In the genomic region with DNA sequence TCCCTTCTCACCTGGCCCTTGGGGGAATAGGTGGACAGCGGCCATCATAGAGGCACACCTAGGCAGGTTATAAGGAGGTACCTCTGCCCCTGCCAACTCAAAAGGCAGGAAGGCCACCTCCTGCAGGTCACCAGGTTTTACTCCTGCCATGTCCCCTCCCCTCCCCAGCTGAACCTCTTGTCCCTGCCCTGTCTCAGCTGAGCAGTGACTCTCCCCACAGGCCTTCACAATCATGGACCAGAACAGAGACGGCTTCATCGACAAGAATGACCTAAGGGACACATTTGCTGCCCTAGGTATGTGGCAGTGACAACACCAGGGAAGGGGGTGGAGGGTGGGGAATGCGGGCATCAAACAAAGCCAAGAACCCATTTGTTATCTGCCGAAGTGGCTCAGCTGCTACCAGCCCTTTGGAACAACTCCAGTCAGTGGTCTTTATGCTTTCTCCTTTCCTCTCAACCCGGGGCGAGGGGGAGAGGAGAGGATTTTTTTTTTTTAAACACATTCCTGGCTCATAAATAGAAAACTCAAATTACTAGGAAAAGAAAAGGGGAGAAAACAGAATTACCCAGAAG, we compare ENCODE assay signal across 13 mouse cellular contexts. TPM values are rescaled to one million over a fixed set of nuclear protein-coding genes. Genes with fewer than 3 reads are reported as not detected.
A peak's percentile ranks its signal among the peaks of the same experiment; 100 is the strongest.
DNase-seq lines count a peak whose midpoint lies in the region; ATAC-seq and TF ChIP-seq lines count a peak whose summit lies in the region.
"Had no signal": no experiment of that assay in that cellular context is flagged by ENCODE, and none has a peak within 500 bp of the region (broad histone marks: within the 10 kb centered on the region; RNA-seq: fewer than 3 reads in every experiment).

No protein-coding gene starts in this region.

- peak overlapping the region; percentile 40 for H3K4me2 ChIP-seq in kidney, embryonic 15.5 days
- peak overlapping the region; percentile 65 for H3K4me2 ChIP-seq in heart, embryonic 11.5 days
- H3K4me2 ChIP-seq in midbrain, embryonic 16.5 days (ENCODE audit: low read length) = peak overlapping the region; percentile 39
- H3K4me2 ChIP-seq: neural tube, embryonic 12.5 days had no signal

- peaks cover 9% of the 10 kb centered on the region for H3K4me1 ChIP-seq in kidney, embryonic 15.5 days
- peaks cover 14% of the 10 kb centered on the region for H3K4me1 ChIP-seq in bone marrow macrophage, adult 2 months (ENCODE audit: control insufficient read depth, insufficient read depth, low read length)
- H3K4me1 ChIP-seq in heart, embryonic 11.5 days (ENCODE audit: control insufficient read depth, insufficient read depth, low read length) = peaks cover 9% of the 10 kb centered on the region
- peaks cover 6% of the 10 kb centered on the region for H3K4me1 ChIP-seq in midbrain, embryonic 16.5 days (ENCODE audit: control insufficient read depth, insufficient read depth, low read length)

- no peak for DNase-seq in kidney, postnatal 4 days
- no peak for DNase-seq in right cerebral cortex, postnatal 10 days (ENCODE audit: low spot score in 2 of 2)
- DNase-seq: kidney, postnatal 10 days; lung, postnatal 10 days; thymus, postnatal 14 days had no signal

- H3K4me3 ChIP-seq in kidney, embryonic 15.5 days (replicated peaks) = 0 out of 2 replicates have a peak overlapping the region, but pooled peaks have one; percentile 9
- peak overlapping the region; percentile 21; the same call in 1 of the 2 replicates for H3K4me3 ChIP-seq in bone marrow macrophage, adult 2 months (ENCODE audit: insufficient read depth, low read length)
- H3K4me3 ChIP-seq in heart, embryonic 11.5 days (ENCODE audit: low read depth, low read length) = peak overlapping the region; percentile 58
- H3K4me3 ChIP-seq in midbrain, embryonic 16.5 days (ENCODE audit: low read depth, low read length) = no peak overlapping the region
- H3K4me3 ChIP-seq: embryonic facial prominence, embryonic 13.5 days; neural tube, embryonic 12.5 days had no signal

- H3K27me3 ChIP-seq in kidney, embryonic 15.5 days = peaks cover 32% of the 10 kb centered on the region
- peaks cover 8% of the 10 kb centered on the region for H3K27me3 ChIP-seq in heart, embryonic 11.5 days (ENCODE audit: control insufficient read depth, insufficient read depth, low read length)
- no peaks in the 10 kb centered on the region for H3K27me3 ChIP-seq in midbrain, embryonic 16.5 days (ENCODE audit: control insufficient read depth, insufficient read depth, low read depth, low read length)

- no peak overlapping the region for H3K27ac ChIP-seq in kidney, embryonic 15.5 days
- H3K27ac ChIP-seq in bone marrow macrophage, adult 2 months (ENCODE audit: insufficient read depth, low read depth, low read length) = no peak overlapping the region
- H3K27ac ChIP-seq in heart, embryonic 11.5 days (ENCODE audit: low read depth, low read length) = peak overlapping the region; percentile 98
- no peak overlapping the region for H3K27ac ChIP-seq in midbrain, embryonic 16.5 days (ENCODE audit: low read length)
- H3K27ac ChIP-seq: embryonic facial prominence, embryonic 13.5 days; neural tube, embryonic 12.5 days had no signal

- no peak overlapping the region for H3K9ac ChIP-seq in kidney, embryonic 15.5 days
- peak overlapping the region; percentile 93 for H3K9ac ChIP-seq in heart, embryonic 11.5 days (ENCODE audit: low read depth, low read length)
- H3K9ac ChIP-seq in midbrain, embryonic 16.5 days (ENCODE audit: low read depth, low read length) = no peak overlapping the region
- H3K9ac ChIP-seq: embryonic facial prominence, embryonic 13.5 days; neural tube, embryonic 12.5 days had no signal

- TF ChIP-seq CTCF in bone marrow macrophage, adult 2 months (IDR thresholded peaks at IDR 0.05; ENCODE audit: low read depth, low read length) = no peak

- no peaks in the 10 kb centered on the region for H3K36me3 ChIP-seq in kidney, embryonic 15.5 days
- no peaks in the 10 kb centered on the region for H3K36me3 ChIP-seq in heart, embryonic 11.5 days (ENCODE audit: control insufficient read depth, insufficient read depth, low read length)
- H3K36me3 ChIP-seq in midbrain, embryonic 16.5 days (ENCODE audit: control insufficient read depth, insufficient read depth, low read length) = no peaks in the 10 kb centered on the region
- H3K36me3 ChIP-seq: embryonic facial prominence, embryonic 13.5 days; neural tube, embryonic 12.5 days had no signal

- no peaks in the 10 kb centered on the region for H3K9me3 ChIP-seq in kidney, embryonic 15.5 days (replicated peaks)
- no peaks in the 10 kb centered on the region for H3K9me3 ChIP-seq in heart, embryonic 11.5 days (replicated peaks; ENCODE audit: control insufficient read depth, low read length)
- no peaks in the 10 kb centered on the region for H3K9me3 ChIP-seq in midbrain, embryonic 16.5 days (replicated peaks; ENCODE audit: control insufficient read depth, low read length, poor library complexity, severe bottlenecking)
- H3K9me3 ChIP-seq: embryonic facial prominence, embryonic 13.5 days; neural tube, embryonic 12.5 days had no signal

- TF ChIP-seq POLR2A in bone marrow macrophage, adult 2 months (IDR thresholded peaks at IDR 0.05; ENCODE audit: borderline replicate concordance, low read depth, low read length) = no peak

- ATAC-seq in kidney, embryonic 15.5 days (replicated peaks; ENCODE audit: low FRiP score) = no peak
- no peak for ATAC-seq in heart, embryonic 11.5 days (replicated peaks; ENCODE audit: insufficient number of reproducible peaks, low FRiP score, low TSS enrichment)
- ATAC-seq in midbrain, embryonic 16.5 days = no peak
- no peak; the same call in 1 of the 2 replicates for ATAC-seq in monocyte, adult 5-6 weeks (replicated peaks; ENCODE audit: insufficient number of reproducible peaks, low FRiP score, low TSS enrichment, poor library complexity, severe bottlenecking)

- WGBS in kidney, embryonic 15.5 days = 27% methylated on average over 7 of the region's 7 CpGs
- WGBS in heart, embryonic 11.5 days (ENCODE audit: insufficient replicate concordance) = 18% methylated on average over 7 of the region's 7 CpGs
- 46% methylated on average over 7 of the region's 7 CpGs for WGBS in midbrain, embryonic 16.5 days

RNA-seq across cellular contexts. Expression of a gene that starts 1.8 kb away (rescaled TPM):
- 0.78 and 2.3 TPM in 2 replicates for polyA plus RNA-seq in kidney, embryonic 15.5 days (2015; fragmentation: Nextera tagmentation; extraction: Ambion mirVana)
- polyA plus RNA-seq in bone marrow macrophage, adult 2 months (2012; ENCODE audit: insufficient read depth, insufficient read length, missing spikeins) = 3.6 TPM in 1 of 2 replicates, not detected in the other
- 6,790 and 6,847 TPM in 2 replicates for polyA plus RNA-seq in heart, embryonic 11.5 days (2014; fragmentation: Nextera tagmentation; extraction: Ambion mirVana)
- polyA plus RNA-seq in midbrain, embryonic 16.5 days (2015; fragmentation: Nextera tagmentation; extraction: Ambion mirVana) = 1.6 and 2.4 TPM in 2 replicates
- not detected in 3 replicates for total RNA-seq in monocyte, adult 5-6 weeks (2017)
- polyA plus RNA-seq: embryonic facial prominence, embryonic 13.5 days; small intestine, adult 2 months had no signal

RNA-seq across cellular contexts. Expression of a gene that starts 38.1 kb away (rescaled TPM):
- polyA plus RNA-seq in kidney, embryonic 15.5 days (2015; fragmentation: Nextera tagmentation; extraction: Ambion mirVana) = 0.19 TPM in 1 of 2 replicates, not detected in the other
- polyA plus RNA-seq in bone marrow macrophage, adult 2 months (2012; ENCODE audit: insufficient read depth, insufficient read length, missing spikeins) = 1.8 and 2.5 TPM in 2 replicates
- polyA plus RNA-seq in heart, embryonic 11.5 days (2014; fragmentation: Nextera tagmentation; extraction: Ambion mirVana) = 0.47 and 0.51 TPM in 2 replicates
- polyA plus RNA-seq in midbrain, embryonic 16.5 days (2015; fragmentation: Nextera tagmentation; extraction: Ambion mirVana) = 0.24 and 0.25 TPM in 2 replicates
- total RNA-seq in monocyte, adult 5-6 weeks (2017) = 0.48 TPM in 1 of 3 replicates, not detected in the others
- polyA plus RNA-seq: embryonic facial prominence, embryonic 13.5 days; neural tube, embryonic 12.5 days had no signal

RNA-seq across cellular contexts. Expression of a gene that starts 52.7 kb away (rescaled TPM):
- 8.7 and 9.9 TPM in 2 replicates for polyA plus RNA-seq in kidney, embryonic 15.5 days (2015; fragmentation: Nextera tagmentation; extraction: Ambion mirVana)
- polyA plus RNA-seq in bone marrow macrophage, adult 2 months (2012; ENCODE audit: insufficient read depth, insufficient read length, missing spikeins) = 0.07 TPM in 1 of 2 replicates, not detected in the other
- 4.7 and 7.1 TPM in 2 replicates for polyA plus RNA-seq in heart, embryonic 11.5 days (2014; fragmentation: Nextera tagmentation; extraction: Ambion mirVana)
- polyA plus RNA-seq in midbrain, embryonic 16.5 days (2015; fragmentation: Nextera tagmentation; extraction: Ambion mirVana) = 20.1 and 20.2 TPM in 2 replicates
- total RNA-seq in monocyte, adult 5-6 weeks (2017) = not detected in 3 replicates

RNA-seq across cellular contexts. Expression of a gene that starts 55.5 kb away (rescaled TPM):
- polyA plus RNA-seq in kidney, embryonic 15.5 days (2015; fragmentation: Nextera tagmentation; extraction: Ambion mirVana) = 257 and 264 TPM in 2 replicates
- 308 and 336 TPM in 2 replicates for polyA plus RNA-seq in bone marrow macrophage, adult 2 months (2012; ENCODE audit: insufficient read depth, insufficient read length, missing spikeins)
- 216 and 225 TPM in 2 replicates for polyA plus RNA-seq in heart, embryonic 11.5 days (2014; fragmentation: Nextera tagmentation; extraction: Ambion mirVana)
- polyA plus RNA-seq in midbrain, embryonic 16.5 days (2015; fragmentation: Nextera tagmentation; extraction: Ambion mirVana) = 188 and 193 TPM in 2 replicates
- 150 to 191 TPM (median 177 TPM) in 3 replicates for total RNA-seq in monocyte, adult 5-6 weeks (2017)

Comparison
In these comparisons a context has a peak if more than half of its experiments do, and no peak if none do; other contexts are left out.
1. RNA of a gene that starts 1.8 kb away (polyA plus RNA-seq): 6,790 to 6,847 TPM in heart, embryonic 11.5 days; 1.6 to 2.4 TPM in midbrain, embryonic 16.5 days, 0.78 to 2.3 TPM in kidney, embryonic 15.5 days and 3.6 TPM in bone marrow macrophage, adult 2 months; every median in the first group is over 1,000 times any median in the second.
2. Peak in every context shown above with its lines, with median percentiles within 50 percentile points of each other: H3K4me2 ChIP-seq.